Mouse (Mus musculus) hindbrain, embryonic 12.5 days (tissue): ENCODE results near the gene Grap2. TPM values are rescaled to one million over a fixed set of nuclear protein-coding genes. Genes with fewer than 3 reads are reported as not detected.

ENCODE experiments used
- ATAC-seq: fragments of 200-750 bp; cut with Nextera tagmentation; 2 replicates; pipeline ENCODE4 v1.8.0; 2017; ENCODE audit warnings: moderate TSS enrichment; ENCODE audit not compliant: low FRiP score
- H3K27ac ChIP-seq: fragments of 300-500 bp; sonication (generic); 2 replicates; pipeline ENCODE4 v1.5.1; 2016; ENCODE audit warnings: mild to moderate bottlenecking
- H3K27me3 ChIP-seq: fragments of 300-500 bp; sonication (generic); 2 replicates; pipeline ENCODE4 v1.6.1; 2016; ENCODE audit warnings: mild to moderate bottlenecking
- H3K36me3 ChIP-seq: fragments of 300-500 bp; sonication (generic); 2 replicates; pipeline ENCODE4 v1.6.1; 2016; ENCODE audit warnings: mild to moderate bottlenecking
- H3K4me1 ChIP-seq: fragments of 300-500 bp; sonication (generic); 2 replicates; pipeline ENCODE4 v1.6.1; 2016
- H3K4me2 ChIP-seq: fragments of 300-500 bp; sonication (generic); replicated peaks from 2 replicates; pipeline ENCODE4 v1.6.1; 2016; ENCODE audit warnings: mild to moderate bottlenecking
- H3K4me3 ChIP-seq: fragments of 300-500 bp; sonication (generic); 2 replicates; pipeline ENCODE4 v1.5.1; 2016; ENCODE audit warnings: mild to moderate bottlenecking
- H3K9ac ChIP-seq: fragments of 300-500 bp; sonication (generic); 2 replicates; pipeline ENCODE4 v1.6.1; 2016; ENCODE audit warnings: mild to moderate bottlenecking, moderate library complexity
- H3K9me3 ChIP-seq: fragments of 300-500 bp; sonication (generic); replicated peaks from 2 replicates; pipeline ENCODE4 v1.6.1; 2016; ENCODE audit warnings: mild to moderate bottlenecking
- WGBS: fragments of 180-500 bp; shearing (Covaris S2); methylation state at CpG from one replicate; pipeline ENCODE4 v1.1.7; 2016; 5-methylcytosine and 5-hydroxymethylcytosine counted together
- polyA plus RNA-seq: library from polyadenylated mRNA; unstranded; fragments of >200 nt; fragmentation: Nextera tagmentation; extraction: Ambion mirVana; gene quantifications from 2 replicates; pipeline ENCODE4 v1.2.1, GENCODE M21; 2016

Gene Grap2
- polyA plus RNA-seq, 1 experiment from 2014 or later: 3.0 TPM

DNA sequence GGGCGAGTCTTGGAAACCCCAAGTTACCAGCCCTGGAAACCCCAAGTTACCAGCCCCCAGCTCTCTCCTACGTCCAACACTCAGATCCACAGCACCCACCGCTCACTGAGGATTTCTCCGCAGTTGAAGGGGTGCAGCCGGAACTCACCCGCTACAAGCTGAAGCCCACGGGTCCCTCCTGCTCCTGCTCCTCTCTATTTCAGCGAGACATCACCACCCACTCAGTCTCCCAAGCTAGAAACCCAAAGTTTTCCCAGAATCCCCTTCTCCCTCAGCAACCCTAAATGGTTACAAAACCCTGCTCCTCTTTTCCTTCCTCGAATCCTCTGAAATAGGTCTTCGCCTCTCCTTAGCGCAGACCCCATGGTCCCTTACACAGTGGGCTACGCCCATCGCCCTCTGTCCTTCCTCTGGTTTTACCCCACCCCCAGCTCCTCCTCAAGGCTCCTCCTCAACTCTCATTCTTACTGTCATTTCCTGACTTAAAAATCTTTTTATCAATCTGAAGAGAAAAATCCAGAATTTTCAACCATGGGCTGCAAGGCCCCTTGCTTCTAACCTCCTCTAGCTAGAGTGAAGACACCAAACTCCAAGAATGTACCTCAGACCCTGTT, 60.0 kb downstream of the Grap2 start:
- Histone ChIP-seq H3K9me3 (no peaks in the 10 kb centered on the region), H3K36me3 (no peaks in the 10 kb centered on the region), H3K27ac (no peak overlapping the region), H3K4me2 (no peak overlapping the region), H3K9ac (no peak overlapping the region), H3K4me3 (no peak overlapping the region), H3K27me3 (no peaks in the 10 kb centered on the region), H3K4me1 (peaks cover 6% of the 10 kb centered on the region)
- 87% methylated on average over 13 of the region's 13 CpGs for WGBS
- no peak for ATAC-seq

DNA sequence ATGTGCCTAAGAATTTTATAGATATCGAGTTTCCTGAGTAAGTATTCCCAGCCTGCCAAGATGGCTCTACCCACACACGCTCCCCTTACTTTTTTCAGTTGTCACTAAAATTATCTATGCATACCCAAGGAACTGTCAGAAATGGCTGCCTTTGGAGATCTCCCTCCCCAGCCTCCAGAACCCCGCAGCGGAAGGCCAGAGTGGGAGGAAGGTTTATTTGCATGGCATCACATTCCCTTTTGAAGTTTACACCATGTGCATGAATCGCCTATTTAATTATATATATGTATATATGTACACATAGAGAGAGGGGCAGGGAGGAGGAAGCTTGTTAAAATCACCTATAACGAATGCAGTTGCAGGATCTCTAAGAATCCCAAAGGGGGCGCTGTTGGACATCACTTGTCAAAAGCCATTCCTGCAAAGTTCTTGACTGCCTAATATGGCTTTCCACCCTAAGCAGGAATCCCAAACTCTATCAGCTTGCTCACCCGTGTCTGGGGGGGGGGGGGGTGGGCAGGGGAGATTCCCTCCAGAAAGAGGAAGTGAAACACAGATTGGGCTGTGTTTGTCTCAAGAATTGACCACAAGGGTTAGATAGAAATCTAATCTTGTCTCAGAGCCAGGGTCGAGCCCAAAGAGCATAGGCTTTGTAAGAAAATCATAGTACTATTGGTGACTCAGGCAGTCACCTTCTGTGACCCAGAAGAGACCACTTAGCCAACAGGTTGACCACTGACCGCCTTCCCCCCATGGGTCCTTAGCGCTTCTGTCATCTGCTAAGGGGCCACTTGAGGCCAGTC, 62.2 kb downstream of the Grap2 start:
- Histone ChIP-seq H3K27ac (no peak overlapping the region), H3K4me3 (no peak overlapping the region), H3K9me3 (no peaks in the 10 kb centered on the region), H3K36me3 (no peaks in the 10 kb centered on the region), H3K4me2 (no peak overlapping the region), H3K27me3 (no peaks in the 10 kb centered on the region), H3K9ac (no peak overlapping the region), H3K4me1 (peaks cover 8% of the 10 kb centered on the region)
- WGBS: 60% methylated on average over 11 of the region's 11 CpGs
- no peak for ATAC-seq

DNA sequence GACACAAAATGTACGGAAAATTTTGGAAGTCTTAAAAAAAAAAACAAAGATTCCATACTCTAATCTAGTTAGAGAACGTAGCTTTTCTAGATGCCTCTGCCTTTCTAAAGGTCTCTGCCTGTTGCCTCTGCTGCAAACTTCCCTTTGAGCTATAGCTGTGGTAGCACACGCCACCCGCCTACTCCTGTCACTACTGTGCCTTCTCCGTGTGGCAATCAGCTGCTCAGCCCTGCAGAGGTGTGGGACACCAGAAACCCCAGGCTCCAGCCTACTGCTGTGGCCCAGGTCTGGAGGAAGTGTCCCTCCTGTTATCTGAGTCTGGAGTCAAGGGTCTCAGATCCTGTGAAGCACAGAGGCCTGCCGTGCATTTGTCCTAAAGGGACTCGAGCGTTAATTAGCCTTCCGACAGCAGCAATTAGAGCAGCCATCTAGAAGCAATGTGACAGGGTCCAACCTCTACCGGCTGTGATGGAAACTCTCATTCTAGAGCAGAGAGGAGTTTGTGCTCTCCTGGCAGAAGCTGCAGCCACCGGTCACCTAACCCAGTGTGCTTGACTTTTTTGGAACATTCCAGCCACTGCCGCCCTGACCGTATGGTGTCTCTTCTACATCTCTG, 64.5 kb downstream of the Grap2 start:
- Histone ChIP-seq H3K36me3 (no peaks in the 10 kb centered on the region), H3K27ac (no peak overlapping the region), H3K9ac (no peak overlapping the region), H3K9me3 (no peaks in the 10 kb centered on the region), H3K4me1 (peaks cover 2% of the 10 kb centered on the region; the same call in 1 of the 2 replicates), H3K27me3 (no peaks in the 10 kb centered on the region), H3K4me2 (no peak overlapping the region), H3K4me3 (no peak overlapping the region)
- no peak for ATAC-seq
- 60% methylated on average over 13 of the region's 13 CpGs for WGBS

DNA sequence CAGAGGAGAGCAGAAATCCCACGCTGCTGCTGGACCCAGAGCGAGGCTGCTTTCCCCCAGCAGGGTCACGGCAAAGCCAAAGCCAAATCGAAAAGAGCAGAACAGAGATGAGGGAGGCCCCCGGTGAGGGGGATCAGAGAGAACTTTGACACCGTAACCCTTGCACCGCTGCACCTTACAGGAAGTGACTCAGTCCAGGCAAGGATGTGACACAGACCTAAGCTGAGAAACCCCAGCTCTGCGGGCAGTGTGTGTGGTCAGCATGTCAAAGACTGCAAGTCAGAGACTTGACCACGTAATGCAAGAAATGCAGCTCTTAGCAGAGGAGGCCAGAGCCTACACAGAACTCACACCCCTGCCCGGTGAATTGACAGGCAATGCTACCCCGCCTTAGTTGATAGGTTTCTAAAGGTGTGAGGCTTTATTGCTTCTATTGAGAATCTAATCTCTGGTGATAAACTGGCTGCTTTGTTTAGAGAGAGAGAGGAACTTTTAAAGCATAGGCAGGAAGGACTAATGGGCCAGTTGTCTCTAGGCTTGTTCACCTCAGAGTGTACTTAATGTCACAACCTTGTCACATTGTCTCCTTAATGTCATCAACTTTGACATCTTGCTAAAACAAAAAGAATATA, 66.8 kb downstream of the Grap2 start:
- H3K4me2 ChIP-seq: no peak overlapping the region
- H3K9ac ChIP-seq: no peak overlapping the region
- H3K27ac ChIP-seq: no peak overlapping the region
- no peak overlapping the region for H3K4me3 ChIP-seq
- no peaks in the 10 kb centered on the region for H3K9me3 ChIP-seq
- H3K27me3 ChIP-seq: no peaks in the 10 kb centered on the region
- no peaks in the 10 kb centered on the region for H3K36me3 ChIP-seq
- WGBS: 65% methylated on average over 11 of the region's 11 CpGs
- H3K4me1 ChIP-seq: peaks cover 2% of the 10 kb centered on the region; the same call in 1 of the 2 replicates
- no peak for ATAC-seq

DNA sequence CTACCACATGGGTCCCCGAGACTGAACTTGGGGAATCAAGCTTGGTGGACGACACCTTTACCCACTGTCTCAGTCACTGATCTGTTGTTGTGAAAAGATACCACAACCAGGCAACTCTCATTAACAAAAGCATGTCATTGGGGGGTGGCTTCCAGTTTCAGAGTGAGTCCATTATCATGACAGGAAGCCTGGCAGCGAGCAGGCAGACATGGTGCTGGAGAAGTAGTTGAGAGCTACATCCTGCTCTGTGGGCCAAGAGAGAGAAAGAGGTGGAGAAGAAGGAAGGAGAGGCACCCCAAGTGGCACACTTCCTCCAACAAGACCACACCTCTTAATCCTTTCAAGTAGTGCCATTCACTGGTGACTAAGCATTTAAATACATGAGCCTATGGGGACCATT, 67.5 kb downstream of the Grap2 start:
- H3K27me3 ChIP-seq: no peaks in the 10 kb centered on the region
- WGBS: 94% methylated on average over 3 of the region's 3 CpGs
- no peak for ATAC-seq

DNA sequence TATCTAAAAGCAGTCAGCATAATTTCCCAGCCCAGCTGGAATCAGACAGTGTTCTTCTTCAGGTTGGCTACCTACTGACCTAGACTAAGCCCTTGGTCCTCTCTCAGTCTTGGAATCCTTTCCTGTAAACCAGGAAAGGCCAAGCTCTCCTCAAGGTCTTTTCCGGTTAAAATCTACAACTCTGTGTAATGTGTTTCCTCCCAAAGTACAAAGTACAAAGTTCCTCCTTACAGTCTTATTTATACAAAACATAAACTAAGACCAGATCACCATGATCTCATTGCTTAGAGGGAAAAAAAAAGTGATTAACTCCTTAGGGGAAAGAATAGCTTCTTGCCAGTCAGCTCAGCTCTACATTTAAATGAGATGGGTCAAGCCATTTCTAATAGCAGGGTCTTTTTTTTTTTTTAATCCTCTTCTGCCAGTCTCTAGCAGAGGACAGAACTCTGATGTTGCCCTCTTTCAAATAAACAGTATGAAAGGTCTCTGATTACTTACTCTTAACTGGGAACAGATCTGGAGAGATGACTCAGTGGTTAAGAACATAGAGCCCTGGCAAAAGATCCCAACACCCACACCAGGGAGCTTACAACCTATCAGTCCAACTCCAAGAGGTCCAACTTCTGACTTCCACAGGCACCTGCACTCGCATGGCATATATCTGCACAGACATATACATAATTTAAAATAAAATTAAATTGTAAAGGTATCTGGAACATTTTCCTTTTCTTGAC, 69.5 kb downstream of the Grap2 start:
- no peak overlapping the region for H3K4me3 ChIP-seq
- H3K9ac ChIP-seq: no peak overlapping the region
- H3K27ac ChIP-seq: no peak overlapping the region
- ATAC-seq: no peak
- no peak overlapping the region for H3K4me2 ChIP-seq
- no peaks in the 10 kb centered on the region for H3K36me3 ChIP-seq
- H3K27me3 ChIP-seq: no peaks in the 10 kb centered on the region
- H3K9me3 ChIP-seq: no peaks in the 10 kb centered on the region
- WGBS: 90% methylated on average over 2 of the region's 2 CpGs
- H3K4me1 ChIP-seq: 0 out of 2 replicates have a peak, but pooled peaks cover 2% of the 10 kb centered on the region

More for the DNA sequence above, 67.5 kb downstream of the Grap2 start:
- no peak overlapping the region for H3K9ac ChIP-seq
- no peak overlapping the region for H3K4me3 ChIP-seq
- H3K36me3 ChIP-seq: no peaks in the 10 kb centered on the region
- no peaks in the 10 kb centered on the region for H3K9me3 ChIP-seq
- H3K27ac ChIP-seq: no peak overlapping the region
- 0 out of 2 replicates have a peak, but pooled peaks cover 2% of the 10 kb centered on the region for H3K4me1 ChIP-seq
- no peak overlapping the region for H3K4me2 ChIP-seq

DNA sequence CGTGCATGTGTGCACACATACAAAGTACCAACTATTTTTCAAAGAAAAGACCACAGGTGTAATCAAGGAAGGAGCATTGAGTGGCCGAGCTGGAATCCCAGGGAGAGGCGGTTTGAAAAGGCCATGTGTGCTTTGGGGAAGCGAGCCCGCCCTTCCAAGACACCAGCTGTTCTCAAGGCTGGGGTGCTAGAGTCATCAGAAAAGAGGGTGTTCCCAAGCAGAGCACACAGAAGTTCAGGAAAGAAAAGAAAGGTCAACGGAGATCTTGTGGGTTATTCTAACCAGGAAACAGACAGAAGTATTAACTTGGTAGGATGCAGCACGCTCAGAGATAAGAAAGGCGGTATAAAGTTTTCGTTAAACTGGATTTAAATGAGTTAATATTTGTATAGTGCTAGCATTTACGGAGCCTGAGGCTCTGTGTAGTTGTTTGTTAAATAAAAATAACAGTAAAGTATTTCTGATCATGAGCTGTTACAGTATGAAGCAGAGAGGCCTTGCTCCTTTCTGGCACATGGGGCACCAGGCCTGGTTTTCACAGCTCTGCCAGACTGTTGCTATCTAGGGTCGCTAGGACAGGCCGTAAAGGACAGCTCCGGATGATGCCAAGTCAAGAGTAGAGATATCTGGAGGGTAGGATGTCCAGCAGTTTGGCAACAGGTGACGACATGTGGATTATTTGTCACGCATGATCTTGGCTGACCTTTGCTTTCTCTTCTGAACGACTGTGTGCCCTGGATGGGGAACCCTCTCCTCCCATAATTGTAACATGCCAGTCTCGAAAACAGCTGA, 72.8 kb downstream of the Grap2 start:
- no peak for ATAC-seq

DNA sequence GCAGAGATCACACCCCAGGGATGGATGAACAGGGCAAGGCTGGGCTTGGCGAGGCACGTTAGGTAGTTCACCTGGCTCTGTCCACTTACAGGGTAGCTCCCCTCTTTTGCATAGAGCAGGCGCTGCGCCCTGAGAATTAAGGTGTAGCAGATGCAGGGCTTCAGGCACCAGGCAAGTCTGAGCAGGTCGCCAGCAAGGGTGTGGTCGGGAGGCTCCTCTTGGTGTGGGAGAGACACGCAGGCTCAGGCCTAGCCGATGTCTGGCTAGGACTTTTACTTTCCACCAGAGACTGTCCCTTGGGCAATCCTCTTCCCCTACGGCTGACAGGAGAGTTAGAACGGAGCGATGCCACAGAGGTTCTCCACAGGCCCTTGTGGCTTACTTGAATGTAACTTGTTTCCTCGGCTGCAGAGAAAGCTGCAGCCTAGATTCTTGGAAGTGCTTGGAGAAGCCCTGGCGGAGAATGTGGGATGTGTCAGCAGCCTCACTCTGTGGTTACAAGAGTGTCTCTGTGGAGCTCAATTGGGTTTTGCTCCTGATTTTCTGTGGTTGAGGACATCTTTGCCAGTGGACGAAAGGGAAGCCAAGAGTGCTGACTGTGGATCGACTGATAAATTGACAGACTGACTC, 76.7 kb downstream of the Grap2 start:
- H3K27ac ChIP-seq: no peak overlapping the region
- H3K9ac ChIP-seq: no peak overlapping the region
- no peak overlapping the region for H3K4me3 ChIP-seq
- no peak for ATAC-seq
- peaks cover 7% of the 10 kb centered on the region; the same call in 1 of the 2 replicates for H3K4me1 ChIP-seq
- no peaks in the 10 kb centered on the region for H3K27me3 ChIP-seq
- H3K36me3 ChIP-seq: no peaks in the 10 kb centered on the region
- WGBS: 77% methylated on average over 15 of the region's 15 CpGs
- H3K9me3 ChIP-seq: no peaks in the 10 kb centered on the region
- no peak overlapping the region for H3K4me2 ChIP-seq

More for the DNA sequence above, 72.8 kb downstream of the Grap2 start:
- Histone ChIP-seq H3K36me3 (no peaks in the 10 kb centered on the region), H3K9me3 (no peaks in the 10 kb centered on the region), H3K4me2 (no peak overlapping the region), H3K9ac (no peak overlapping the region), H3K27ac (no peak overlapping the region), H3K27me3 (no peaks in the 10 kb centered on the region), H3K4me3 (no peak overlapping the region), H3K4me1 (peaks cover 7% of the 10 kb centered on the region; the same call in 1 of the 2 replicates)
- 82% methylated on average over 17 of the region's 17 CpGs for WGBS

DNA sequence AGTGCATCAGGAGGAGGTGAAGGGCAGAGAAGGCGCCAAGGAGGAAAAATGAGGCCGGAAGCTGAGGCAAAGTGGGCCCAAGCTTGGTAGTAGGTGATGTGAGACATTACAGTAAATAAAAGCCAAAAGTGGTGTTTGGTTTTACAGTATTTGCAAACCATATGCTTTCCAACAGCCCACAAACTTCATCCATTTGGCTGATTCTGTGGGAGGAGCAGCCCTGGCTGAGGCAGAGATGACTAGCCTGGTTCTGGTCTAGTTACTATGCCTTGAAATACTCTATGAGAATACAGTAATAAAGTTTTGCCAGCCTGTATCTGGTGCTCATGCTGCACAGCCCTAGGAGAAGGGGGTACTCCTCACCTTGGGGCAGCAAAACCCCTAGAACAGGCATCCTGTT, 78.0 kb downstream of the Grap2 start:
- H3K27me3 ChIP-seq: no peaks in the 10 kb centered on the region
- 88% methylated on average over 2 of the region's 2 CpGs for WGBS
- H3K9ac ChIP-seq: no peak overlapping the region
- no peak overlapping the region for H3K4me3 ChIP-seq
- no peak overlapping the region for H3K27ac ChIP-seq
- H3K9me3 ChIP-seq: no peaks in the 10 kb centered on the region
- H3K36me3 ChIP-seq: no peaks in the 10 kb centered on the region
- no peak for ATAC-seq
- peaks cover 7% of the 10 kb centered on the region; the same call in 1 of the 2 replicates for H3K4me1 ChIP-seq
- no peak overlapping the region for H3K4me2 ChIP-seq

DNA sequence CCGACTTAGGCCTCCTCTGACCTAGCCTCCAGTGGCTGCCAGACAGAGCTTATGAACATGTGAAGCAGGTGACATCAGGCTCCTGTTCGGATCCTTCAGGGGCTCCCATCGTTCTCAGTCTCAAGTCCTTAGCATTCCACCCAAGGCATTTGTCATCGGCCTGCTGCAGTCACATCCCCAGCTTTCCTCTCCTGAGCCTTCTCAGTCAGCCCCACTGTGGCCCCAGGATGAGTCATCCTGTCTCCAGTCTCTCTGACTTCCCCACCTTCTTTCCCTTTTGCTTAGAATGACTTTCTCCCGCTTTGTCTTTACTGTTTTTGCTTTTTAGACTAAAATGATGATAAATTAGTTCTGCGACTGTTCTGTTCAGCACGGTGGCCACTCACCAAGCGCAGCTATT, 81.5 kb downstream of the Grap2 start:
- 78% methylated on average over 8 of the region's 8 CpGs for WGBS
- Histone ChIP-seq H3K4me3 (no peak overlapping the region), H3K9me3 (no peaks in the 10 kb centered on the region), H3K4me1 (peaks cover 7% of the 10 kb centered on the region; the same call in 1 of the 2 replicates), H3K36me3 (no peaks in the 10 kb centered on the region), H3K4me2 (no peak overlapping the region), H3K9ac (no peak overlapping the region), H3K27ac (no peak overlapping the region), H3K27me3 (no peaks in the 10 kb centered on the region)
- no peak for ATAC-seq
